Mouse (Mus musculus) bone marrow macrophage, adult 2 months (primary cell): Measurements from ENCODE around the gene Camk2g.

ENCODE experiments used
- CTCF ChIP-seq: IDR thresholded peaks from 2 replicates; pipeline ENCODE4 v1.5.1; 2012; ENCODE audit warnings: low read depth, mild to moderate bottlenecking, low read length, moderate library complexity
- POLR2A ChIP-seq: IDR thresholded peaks from 2 replicates; pipeline ENCODE4 v1.6.1; 2012; ENCODE audit warnings: mild to moderate bottlenecking, low read depth, low read length, borderline replicate concordance

DNA sequence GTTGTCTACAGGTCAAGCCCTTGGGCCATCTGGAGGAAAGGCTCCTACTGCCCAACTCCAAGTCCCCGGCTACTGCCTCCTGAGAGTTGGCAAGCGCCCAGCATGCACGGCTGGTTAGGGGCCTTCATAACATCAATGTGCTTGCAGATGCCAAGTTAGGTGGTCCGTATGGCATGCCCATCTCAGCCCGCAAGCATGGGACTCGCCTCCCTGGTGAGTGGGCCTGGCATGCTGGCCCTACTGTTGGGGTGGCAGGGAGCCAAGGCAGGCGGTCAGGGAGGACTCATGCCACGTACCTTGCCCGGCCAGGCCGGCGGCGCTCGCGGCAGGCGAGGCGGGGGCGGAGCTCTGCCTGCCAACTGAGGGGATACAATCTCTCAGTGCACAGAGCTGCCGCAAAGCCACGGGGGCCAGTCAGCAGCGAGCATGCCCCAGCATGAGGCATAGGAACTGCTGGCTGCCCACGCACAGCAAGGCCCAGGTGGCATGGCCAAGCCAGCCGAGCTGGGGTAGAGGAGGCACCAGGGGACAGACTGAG is 36.4 kb downstream of the Camk2g start:
- TF ChIP-seq POLR2A (no peak), CTCF (no peak)
